Mouse (Mus musculus): ENCODE measurements around the gene Notch1. TPM values are rescaled to one million over a fixed set of nuclear protein-coding genes. Genes with fewer than 3 reads are reported as not detected.
A peak's percentile ranks its signal among the peaks of the same experiment; 100 is the strongest.

Gene Notch1
- polyA plus RNA-seq, 1 experiment from 2014 or later: 66.8 TPM

DNA sequence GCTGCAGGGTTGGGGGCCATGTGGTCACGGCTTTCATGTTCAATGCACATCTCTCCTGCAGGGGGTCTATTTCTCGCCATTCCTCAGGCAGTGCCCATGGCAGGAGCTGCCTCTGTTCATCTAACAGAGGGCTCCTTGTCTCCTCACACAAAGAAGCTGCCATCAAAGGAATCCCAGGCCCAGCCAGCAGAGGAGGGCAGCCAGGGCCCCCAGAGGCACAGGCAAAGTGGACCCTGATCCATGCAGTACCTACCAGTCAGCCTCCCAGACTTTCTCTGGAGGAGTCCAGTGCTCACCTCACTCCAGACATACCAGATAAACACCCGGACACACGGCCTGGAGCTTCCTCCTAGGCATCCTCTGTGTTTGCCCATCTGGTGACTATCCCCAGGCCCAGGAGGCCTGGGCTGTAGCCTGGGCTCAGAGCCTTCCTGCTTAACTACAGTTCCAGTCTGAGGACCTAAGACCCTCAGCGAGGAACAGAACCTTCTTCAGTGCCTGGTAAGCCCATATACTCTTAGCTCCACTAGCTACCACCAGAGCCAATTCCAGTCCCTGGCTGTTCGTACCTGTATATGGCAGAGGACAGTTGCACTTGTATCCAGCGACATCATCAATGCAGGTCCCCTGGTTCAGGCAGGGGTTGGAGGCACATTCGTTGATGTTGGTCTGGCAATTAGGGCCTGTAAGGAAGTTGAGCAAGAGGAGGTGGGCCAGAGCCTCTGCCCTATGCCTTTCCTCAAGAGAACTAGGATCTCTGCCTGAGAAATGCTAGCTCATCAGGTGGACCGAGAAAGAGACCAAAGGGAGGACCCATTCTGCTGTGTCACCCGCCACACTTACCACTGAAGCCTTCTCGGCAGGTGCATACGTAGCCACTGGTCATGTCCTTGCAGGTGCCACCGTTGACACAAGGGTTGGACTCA is 40.7 kb downstream of the Notch1 start:
- Histone ChIP-seq H3K9me3 (ENCODE audit: control insufficient read depth, low read length) (no peaks in the 10 kb centered on the region), H3K4me2 (replicated peaks; ENCODE audit: low read depth, low read length) (no peak overlapping the region), H3K9ac (ENCODE audit: low read depth, low read length) (peak overlapping the region; percentile 24), H3K4me1 (replicated peaks; ENCODE audit: control insufficient read depth, insufficient read depth, low read length) (peaks cover 21% of the 10 kb centered on the region), H3K36me3 (ENCODE audit: control insufficient read depth, insufficient read depth, low read length) (peaks cover 56% of the 10 kb centered on the region), H3K4me3 (ENCODE audit: low read depth, low read length) (no peak overlapping the region), H3K27ac (ENCODE audit: low read depth, low read length) (peak overlapping the region; percentile 76), H3K27me3 (ENCODE audit: control insufficient read depth, insufficient read depth, low read length) (no peaks in the 10 kb centered on the region)
- DNase-seq (ENCODE audit: low spot score) (peak; percentile 69), ATAC-seq (ENCODE audit: low FRiP score) (peak; percentile 66)
- WGBS: 71% methylated on average over 13 of the region's 13 CpGs

GRCm38 (mm10) chr2:26474789-26475504 is 41.5 kb downstream of the Notch1 start:
- Histone ChIP-seq H3K4me2 (replicated peaks; ENCODE audit: low read depth, low read length) (no peak overlapping the region), H3K27me3 (ENCODE audit: control insufficient read depth, insufficient read depth, low read length) (no peaks in the 10 kb centered on the region), H3K27ac (ENCODE audit: low read depth, low read length) (peak overlapping the region; percentile 76), H3K36me3 (ENCODE audit: control insufficient read depth, insufficient read depth, low read length) (peaks cover 56% of the 10 kb centered on the region; the same call in 1 of the 2 replicates), H3K4me1 (replicated peaks; ENCODE audit: control insufficient read depth, insufficient read depth, low read length) (peaks cover 19% of the 10 kb centered on the region), H3K4me3 (ENCODE audit: low read depth, low read length) (no peak overlapping the region), H3K9ac (ENCODE audit: low read depth, low read length) (no peak overlapping the region), H3K9me3 (ENCODE audit: control insufficient read depth, low read length) (no peaks in the 10 kb centered on the region)
- 52% methylated on average over 9 of the region's 9 CpGs for WGBS
- DNase-seq (ENCODE audit: low spot score): no peak
- ATAC-seq (ENCODE audit: low FRiP score): no peak

- peaks cover 8% of the 10 kb centered on the region; the same call in 1 of the 2 replicates for H3K4me1 ChIP-seq (replicated peaks; ENCODE audit: control insufficient read depth, insufficient read depth, low read length)
- WGBS: 92% methylated on average over 11 of the region's 11 CpGs
- H3K36me3 ChIP-seq (ENCODE audit: control insufficient read depth, insufficient read depth, low read length): peaks cover 53% of the 10 kb centered on the region
- H3K4me3 ChIP-seq (ENCODE audit: low read depth, low read length): no peak overlapping the region
- H3K9ac ChIP-seq (ENCODE audit: low read depth, low read length): no peak overlapping the region
- no peak for DNase-seq (ENCODE audit: low spot score)
- no peak overlapping the region for H3K4me2 ChIP-seq (replicated peaks; ENCODE audit: low read depth, low read length)
- no peak for ATAC-seq (ENCODE audit: low FRiP score)
- no peak overlapping the region for H3K27ac ChIP-seq (ENCODE audit: low read depth, low read length)
- H3K9me3 ChIP-seq (ENCODE audit: control insufficient read depth, low read length): no peaks in the 10 kb centered on the region
- H3K27me3 ChIP-seq (ENCODE audit: control insufficient read depth, insufficient read depth, low read length): no peaks in the 10 kb centered on the region
Observed at GRCm38 (mm10) chr2:26472312-26473090, 44.0 kb downstream of the Notch1 start.

GRCm38 (mm10) chr2:26471652-26472285 is 44.7 kb downstream of the Notch1 start:
- Histone ChIP-seq H3K4me1 (replicated peaks; ENCODE audit: control insufficient read depth, insufficient read depth, low read length) (peaks cover 8% of the 10 kb centered on the region; the same call in 1 of the 2 replicates), H3K9ac (ENCODE audit: low read depth, low read length) (no peak overlapping the region), H3K9me3 (ENCODE audit: control insufficient read depth, low read length) (no peaks in the 10 kb centered on the region), H3K4me2 (replicated peaks; ENCODE audit: low read depth, low read length) (no peak overlapping the region), H3K27ac (ENCODE audit: low read depth, low read length) (no peak overlapping the region), H3K36me3 (ENCODE audit: control insufficient read depth, insufficient read depth, low read length) (peaks cover 47% of the 10 kb centered on the region), H3K27me3 (ENCODE audit: control insufficient read depth, insufficient read depth, low read length) (no peaks in the 10 kb centered on the region), H3K4me3 (ENCODE audit: low read depth, low read length) (no peak overlapping the region)
- no peak for ATAC-seq (ENCODE audit: low FRiP score)
- WGBS: 92% methylated on average over 6 of the region's 6 CpGs
- no peak for DNase-seq (ENCODE audit: low spot score)

DNA sequence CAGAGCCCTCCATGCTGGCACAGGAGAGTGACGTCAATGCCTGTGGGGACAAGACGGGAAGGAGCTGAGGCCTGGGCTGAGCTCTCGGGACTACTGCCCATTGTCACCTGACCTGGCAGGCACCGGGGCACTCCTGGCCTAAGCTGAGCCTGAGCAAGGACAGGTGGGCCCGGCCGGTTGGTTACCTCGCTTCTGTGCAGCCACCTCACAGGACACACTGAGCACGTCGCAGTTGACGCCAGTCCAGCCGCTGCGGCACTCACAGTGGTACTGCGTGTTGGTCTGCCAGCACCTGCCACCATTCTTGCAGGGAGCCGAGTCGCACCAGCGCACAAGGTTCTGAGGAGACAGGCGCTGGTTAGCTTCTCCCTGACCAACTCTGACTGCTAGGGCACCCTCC is 45.5 kb downstream of the Notch1 start:
- DNase-seq (ENCODE audit: low spot score) (no peak), ATAC-seq (ENCODE audit: low FRiP score) (no peak)
- Histone ChIP-seq H3K9me3 (ENCODE audit: control insufficient read depth, low read length) (no peaks in the 10 kb centered on the region), H3K4me2 (replicated peaks; ENCODE audit: low read depth, low read length) (no peak overlapping the region), H3K27ac (ENCODE audit: low read depth, low read length) (no peak overlapping the region), H3K36me3 (ENCODE audit: control insufficient read depth, insufficient read depth, low read length) (peaks cover 48% of the 10 kb centered on the region), H3K9ac (ENCODE audit: low read depth, low read length) (no peak overlapping the region), H3K27me3 (ENCODE audit: control insufficient read depth, insufficient read depth, low read length) (no peaks in the 10 kb centered on the region), H3K4me1 (replicated peaks; ENCODE audit: control insufficient read depth, insufficient read depth, low read length) (peaks cover 5% of the 10 kb centered on the region; the same call in 1 of the 2 replicates), H3K4me3 (ENCODE audit: low read depth, low read length) (no peak overlapping the region)
- WGBS: 91% methylated on average over 17 of the region's 17 CpGs

DNA sequence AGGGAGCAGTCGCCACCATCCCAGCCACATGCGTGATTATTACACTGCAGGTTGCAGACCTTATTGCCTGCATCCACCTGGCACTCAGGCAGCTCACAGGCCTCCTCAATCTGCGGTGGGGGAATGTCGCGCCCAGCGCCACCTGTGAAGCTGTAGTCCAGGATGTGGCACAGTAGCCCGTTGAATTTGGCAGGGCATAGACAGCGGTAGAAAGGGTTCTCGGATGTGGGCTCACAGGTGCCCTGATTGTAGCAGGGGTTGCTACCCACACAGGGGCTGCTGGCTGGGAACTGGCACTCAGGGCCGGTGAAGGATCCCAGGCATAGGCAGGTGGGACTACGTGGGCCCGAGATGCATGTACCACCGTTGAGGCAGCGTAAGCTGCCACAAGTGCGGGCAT is 48.1 kb downstream of the Notch1 start:
- no peaks in the 10 kb centered on the region for H3K27me3 ChIP-seq (ENCODE audit: control insufficient read depth, insufficient read depth, low read length)
- no peak overlapping the region for H3K4me2 ChIP-seq (replicated peaks; ENCODE audit: low read depth, low read length)
- WGBS: 95% methylated on average over 15 of the region's 15 CpGs
- H3K4me3 ChIP-seq (ENCODE audit: low read depth, low read length): no peak overlapping the region
- no peaks in the 10 kb centered on the region for H3K9me3 ChIP-seq (ENCODE audit: control insufficient read depth, low read length)
- H3K36me3 ChIP-seq (ENCODE audit: control insufficient read depth, insufficient read depth, low read length): peaks cover 45% of the 10 kb centered on the region
- ATAC-seq (ENCODE audit: low FRiP score): no peak
- H3K9ac ChIP-seq (ENCODE audit: low read depth, low read length): no peak overlapping the region
- H3K4me1 ChIP-seq (replicated peaks; ENCODE audit: control insufficient read depth, insufficient read depth, low read length): 0 out of 2 replicates have a peak, but pooled peaks cover 3% of the 10 kb centered on the region
- no peak overlapping the region for H3K27ac ChIP-seq (ENCODE audit: low read depth, low read length)
- DNase-seq (ENCODE audit: low spot score): no peak

DNA sequence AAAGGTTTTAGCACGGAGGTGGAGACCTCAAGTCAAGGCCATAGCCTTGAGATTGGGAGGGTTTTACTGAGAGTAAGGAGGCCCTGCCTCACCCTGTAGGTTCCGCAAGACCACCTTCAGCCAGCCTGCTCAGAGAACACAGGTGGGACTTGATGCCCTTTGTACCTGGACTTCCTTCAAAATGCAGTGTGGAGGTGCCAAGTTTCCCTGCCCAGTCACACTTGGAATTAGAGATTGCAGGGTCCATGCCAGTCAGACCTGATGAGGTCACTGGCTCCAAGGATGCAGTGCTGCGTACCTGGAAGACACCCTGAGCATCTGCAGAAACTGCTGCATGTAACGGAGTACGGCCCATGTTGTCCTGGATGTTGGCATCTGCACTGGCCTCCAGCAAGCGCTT is 53.1 kb downstream of the Notch1 start:
- H3K9ac ChIP-seq (ENCODE audit: low read depth, low read length): no peak overlapping the region
- H3K4me3 ChIP-seq (ENCODE audit: low read depth, low read length): no peak overlapping the region
- H3K4me1 ChIP-seq (replicated peaks; ENCODE audit: control insufficient read depth, insufficient read depth, low read length): 0 out of 2 replicates have a peak, but pooled peaks cover 5% of the 10 kb centered on the region
- peaks cover 43% of the 10 kb centered on the region for H3K36me3 ChIP-seq (ENCODE audit: control insufficient read depth, insufficient read depth, low read length)
- H3K4me2 ChIP-seq (replicated peaks; ENCODE audit: low read depth, low read length): no peak overlapping the region
- H3K27ac ChIP-seq (ENCODE audit: low read depth, low read length): no peak overlapping the region
- ATAC-seq (ENCODE audit: low FRiP score) (no peak), DNase-seq (ENCODE audit: low spot score) (no peak)
- H3K9me3 ChIP-seq (ENCODE audit: control insufficient read depth, low read length): no peaks in the 10 kb centered on the region
- no peaks in the 10 kb centered on the region for H3K27me3 ChIP-seq (ENCODE audit: control insufficient read depth, insufficient read depth, low read length)
- WGBS: 98% methylated on average over 6 of the region's 6 CpGs

DNA sequence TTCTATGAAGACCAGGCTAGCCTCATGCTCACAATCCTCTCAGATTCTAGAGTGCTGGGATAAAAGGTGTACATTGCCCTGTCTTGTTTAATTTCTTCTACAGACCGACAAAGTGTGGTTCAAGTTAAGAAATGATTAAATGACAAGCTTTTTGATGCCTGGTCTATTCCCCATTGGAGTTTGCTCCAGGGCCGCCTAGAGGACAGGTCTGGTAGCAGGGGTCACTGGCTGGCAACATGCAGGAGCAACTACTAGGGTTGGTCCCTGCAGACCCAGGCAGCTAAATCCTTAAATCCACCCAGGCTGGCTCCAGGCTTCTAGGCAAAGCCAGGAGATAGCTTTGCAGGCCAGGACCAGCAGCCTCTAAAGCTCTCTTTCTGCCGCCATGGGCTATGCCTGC is 53.5 kb downstream of the Notch1 start:
- H3K4me1 ChIP-seq (replicated peaks; ENCODE audit: control insufficient read depth, insufficient read depth, low read length): 0 out of 2 replicates have a peak, but pooled peaks cover 5% of the 10 kb centered on the region
- WGBS: 86% methylated on average over 3 of the region's 3 CpGs
- H3K27me3 ChIP-seq (ENCODE audit: control insufficient read depth, insufficient read depth, low read length): no peaks in the 10 kb centered on the region
- peaks cover 40% of the 10 kb centered on the region for H3K36me3 ChIP-seq (ENCODE audit: control insufficient read depth, insufficient read depth, low read length)
- H3K4me3 ChIP-seq (ENCODE audit: low read depth, low read length): no peak overlapping the region
- H3K27ac ChIP-seq (ENCODE audit: low read depth, low read length): no peak overlapping the region
- H3K9me3 ChIP-seq (ENCODE audit: control insufficient read depth, low read length): no peaks in the 10 kb centered on the region
- no peak overlapping the region for H3K4me2 ChIP-seq (replicated peaks; ENCODE audit: low read depth, low read length)
- no peak for ATAC-seq (ENCODE audit: low FRiP score)
- no peak for DNase-seq (ENCODE audit: low spot score)
- H3K9ac ChIP-seq (ENCODE audit: low read depth, low read length): no peak overlapping the region

Measured in hindbrain, embryonic 11.5 days (tissue).